Mouse (Mus musculus): Measurements from ENCODE around the gene Pskh1.

Gene Pskh1

DNA sequence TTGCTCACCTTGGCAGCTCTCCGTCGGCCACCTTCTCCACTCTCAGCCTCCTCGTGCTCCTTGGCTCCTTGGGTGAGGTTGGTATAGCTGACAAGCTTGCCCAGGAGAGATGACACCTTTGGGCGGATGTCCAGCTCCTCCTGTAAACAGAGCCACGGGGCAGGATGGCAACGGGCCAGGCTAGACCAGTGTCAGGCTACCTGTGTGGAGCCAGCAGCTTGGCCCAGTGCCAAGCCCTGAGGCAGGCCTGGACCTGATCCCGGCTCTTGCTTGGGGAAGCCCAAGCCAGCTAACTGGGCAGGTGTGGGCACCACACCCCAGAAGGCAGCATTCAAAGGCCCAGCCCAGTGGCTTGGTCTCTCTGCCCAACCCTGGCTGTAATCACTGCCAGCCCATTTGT is 59.1 kb downstream of the Pskh1 start:
- peak; percentile 51 for DNase-seq (ENCODE audit: low spot score)

DNA sequence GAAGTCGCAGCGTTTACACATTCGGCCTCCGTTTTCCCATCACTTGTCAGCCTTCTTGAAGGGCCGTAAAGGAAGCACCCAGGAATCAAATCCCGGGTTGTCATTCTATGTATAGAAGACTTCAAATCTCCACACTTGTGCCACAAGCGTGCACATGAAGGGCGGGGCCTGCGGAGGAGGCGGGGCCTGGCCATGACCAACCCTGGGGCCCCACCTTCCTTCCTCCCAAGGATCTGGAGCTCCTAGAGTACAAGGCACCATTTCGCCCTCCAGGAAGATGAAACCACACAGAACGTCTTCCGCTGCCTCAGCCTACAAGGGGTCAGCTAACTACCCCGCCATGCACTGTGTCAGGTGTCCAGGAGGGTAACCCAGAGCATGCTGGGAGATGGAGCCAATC is 60.9 kb downstream of the Pskh1 start:
- no peak for DNase-seq (ENCODE audit: low spot score)

DNA sequence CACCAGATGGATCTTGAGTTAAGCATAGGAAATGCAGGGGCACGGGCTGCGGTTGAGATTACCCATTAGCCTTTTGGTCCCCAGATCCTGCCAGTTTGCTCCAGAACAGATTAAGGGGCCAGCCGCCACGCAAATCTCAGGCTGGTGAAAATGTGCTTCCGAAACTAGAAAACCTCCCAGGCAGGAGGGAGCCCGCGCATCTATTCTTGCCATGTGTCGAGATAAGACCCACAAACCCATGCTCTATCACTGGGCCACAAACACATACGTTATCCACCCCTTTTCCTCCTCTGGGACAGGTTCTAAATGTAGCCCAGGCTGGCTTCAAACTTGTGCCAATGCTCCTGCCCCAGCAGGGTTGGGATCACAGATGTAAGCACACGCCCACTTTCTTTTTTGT is 61.3 kb downstream of the Pskh1 start:
- DNase-seq (ENCODE audit: low spot score): no peak

DNA sequence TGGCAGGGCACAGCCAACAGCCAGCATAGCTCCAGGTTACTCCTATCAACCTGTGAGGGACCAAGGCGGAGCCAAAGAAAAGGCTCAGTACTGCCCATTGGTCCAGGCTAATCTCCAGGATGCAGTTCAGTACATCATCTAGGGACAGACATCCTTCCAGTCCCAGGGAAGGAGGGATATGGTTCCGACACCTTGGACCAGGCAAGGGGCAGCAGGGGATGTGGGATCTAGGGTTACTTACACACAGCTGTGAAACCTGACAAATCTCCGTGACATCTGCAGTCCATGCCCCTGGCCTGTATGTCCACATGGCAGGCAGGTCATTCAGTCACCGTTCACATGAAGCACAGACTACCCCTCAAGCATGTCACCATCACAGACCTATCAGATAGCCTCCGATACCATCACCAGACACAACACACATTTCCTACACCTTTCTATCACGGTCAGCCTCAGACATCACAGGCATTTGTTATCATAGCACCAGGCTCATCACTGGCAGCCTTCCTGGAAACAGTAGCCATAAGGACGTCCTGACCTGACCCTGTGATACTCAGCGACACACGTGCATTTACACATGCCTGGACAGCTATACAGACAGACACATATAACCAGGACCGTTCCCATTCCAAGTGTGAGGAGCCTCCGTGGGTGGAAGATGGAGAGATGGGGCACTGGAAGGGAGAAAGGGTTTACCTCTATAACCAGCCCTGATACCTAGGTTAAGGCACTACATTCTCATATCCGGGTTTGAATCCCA is 64.4 kb downstream of the Pskh1 start:
- DNase-seq (ENCODE audit: low spot score): no peak

DNA sequence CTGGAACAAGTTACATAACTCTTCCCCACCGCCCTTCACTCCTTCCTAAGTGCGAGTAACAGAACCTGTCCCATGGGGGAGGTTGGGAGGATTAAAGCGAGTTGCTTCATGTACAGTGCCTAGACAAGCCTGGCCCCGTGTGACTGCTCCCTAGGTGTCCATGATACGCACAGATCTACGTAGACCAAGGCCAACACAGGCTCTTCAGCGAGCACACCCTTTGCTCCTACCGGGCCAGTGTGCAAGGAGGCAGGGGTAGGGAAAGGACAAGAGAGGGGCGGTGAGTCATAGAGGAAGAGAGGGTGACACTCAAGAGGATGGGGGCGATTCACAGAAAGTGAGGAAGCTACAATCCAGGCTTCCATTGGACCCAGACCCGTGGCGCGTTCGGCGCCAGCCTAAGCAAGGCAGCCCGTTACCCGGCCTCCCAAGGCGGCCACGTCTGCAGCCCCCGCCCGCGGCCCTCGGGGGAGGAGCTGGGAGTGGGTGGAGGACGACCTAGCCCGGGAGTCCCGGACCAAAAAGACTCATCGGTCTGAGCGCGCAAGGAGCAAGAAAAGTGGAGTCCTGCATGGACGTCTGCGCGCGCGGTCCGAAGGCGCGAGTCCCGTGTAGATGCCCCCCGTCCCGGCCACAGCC is 65.1 kb downstream of the Pskh1 start:
- peak; percentile 52 for DNase-seq (ENCODE audit: low spot score)

DNA sequence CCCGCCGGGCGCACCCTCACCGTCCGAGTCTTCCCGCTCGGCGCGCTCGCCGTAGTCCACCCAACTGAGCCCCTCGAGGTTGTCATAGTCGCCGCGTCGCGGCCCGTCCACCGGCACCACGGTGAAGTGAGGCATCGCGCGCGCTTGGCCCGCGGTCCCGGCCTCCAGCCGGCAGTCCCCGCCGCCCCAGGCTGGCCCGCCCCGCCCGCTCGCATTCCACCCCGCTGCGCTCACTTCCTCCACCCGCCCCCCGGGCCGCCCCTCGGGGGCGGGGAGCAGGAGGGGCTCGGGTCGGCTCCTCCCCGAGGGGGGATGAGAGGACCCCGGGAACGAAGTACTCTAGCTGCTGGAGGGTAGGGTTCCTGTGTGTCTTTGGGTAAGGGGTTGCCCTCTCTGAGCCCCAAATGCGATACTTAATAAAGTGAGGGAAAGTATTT is 65.7 kb downstream of the Pskh1 start, which contains the start of gene Slc12a4:
Gene Slc12a4, minus strand, starts transcription at position 193 of the 437 bp plus-strand sequence.
- peak; percentile 79 for DNase-seq (ENCODE audit: low spot score)

DNA sequence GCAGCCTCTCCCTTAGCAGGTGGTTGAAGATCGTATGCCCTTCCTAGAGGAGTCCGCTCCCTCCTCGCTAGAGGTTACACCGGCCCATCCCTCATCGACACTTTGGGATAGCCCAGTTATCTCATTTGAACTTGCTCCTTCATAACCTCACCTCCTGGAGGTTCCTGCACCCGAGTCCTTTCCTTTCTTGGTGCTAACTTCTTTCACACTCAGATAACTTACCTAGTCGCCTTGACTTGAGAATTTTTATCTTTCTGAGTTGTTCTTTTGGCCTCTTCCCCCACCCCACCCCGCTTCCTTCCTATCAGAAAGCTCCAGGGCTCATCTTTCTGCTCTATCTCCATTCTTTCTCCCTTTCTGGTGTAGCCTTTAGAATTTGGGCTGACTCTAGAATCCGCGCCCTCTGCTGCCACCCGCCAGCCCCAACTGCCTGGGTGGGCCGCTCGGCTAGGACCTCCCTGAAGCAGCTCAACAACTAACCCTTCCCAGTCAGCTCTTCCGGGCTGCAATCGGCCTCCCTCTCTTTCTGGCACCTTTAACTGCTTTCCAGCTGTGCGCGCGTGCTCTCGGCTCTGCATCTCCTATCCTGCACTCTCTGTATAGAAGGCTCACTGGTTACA is 66.6 kb downstream of the Pskh1 start:
- no peak for DNase-seq (ENCODE audit: low spot score)

DNA sequence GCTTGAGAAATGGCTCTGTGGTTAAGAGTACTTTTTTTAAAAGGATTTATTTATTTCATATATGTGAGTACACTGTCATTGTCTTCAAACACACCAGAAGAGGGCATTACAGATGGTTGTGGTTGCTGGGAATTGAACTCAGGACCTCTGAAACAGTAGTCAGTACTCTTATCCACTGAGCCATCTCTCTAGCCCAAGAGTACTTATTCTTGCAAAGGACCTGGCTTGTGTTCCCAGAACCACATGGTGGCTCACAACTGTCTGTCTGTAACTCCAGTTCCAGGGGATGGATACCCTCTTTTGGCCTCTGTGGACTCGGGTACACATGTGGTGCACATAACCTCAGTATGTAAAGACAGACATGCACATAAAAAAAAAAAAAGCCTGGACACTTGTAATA is 69.1 kb downstream of the Pskh1 start:
- DNase-seq (ENCODE audit: low spot score): no peak

DNA sequence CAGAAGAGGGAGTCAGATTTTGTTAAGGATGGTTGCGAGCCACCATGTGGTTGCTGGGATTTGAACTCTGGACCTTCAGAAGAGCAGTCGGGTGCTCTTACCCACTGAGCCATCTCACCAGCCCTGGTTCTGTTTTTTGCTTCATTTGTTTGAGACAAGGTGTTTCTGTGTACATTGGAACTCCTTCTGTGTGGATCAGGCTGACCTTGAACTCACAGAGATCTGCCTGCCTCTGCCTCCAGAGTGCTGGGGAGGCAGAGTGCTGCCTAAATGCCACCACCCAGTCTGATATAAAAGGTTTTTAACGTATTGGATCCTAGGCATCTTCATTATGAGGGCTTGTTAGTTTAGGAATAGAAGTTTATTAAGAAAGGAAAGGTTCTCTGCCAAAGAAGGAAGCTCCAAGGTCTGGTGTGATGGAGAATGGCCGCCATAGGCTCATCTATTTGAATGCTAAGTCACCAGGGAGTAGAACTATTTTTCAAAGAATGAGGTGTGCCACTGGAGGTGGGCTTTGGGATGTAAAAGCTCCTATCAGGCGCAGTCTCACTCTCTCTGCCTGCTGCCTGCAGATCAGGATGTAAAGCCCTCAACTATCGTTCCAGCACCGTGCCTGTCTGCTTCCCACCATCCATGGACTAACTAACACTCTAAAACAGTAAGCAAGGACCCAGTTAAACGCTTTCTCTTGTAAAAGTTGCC is 70.9 kb downstream of the Pskh1 start:
- DNase-seq (ENCODE audit: low spot score): no peak

DNA sequence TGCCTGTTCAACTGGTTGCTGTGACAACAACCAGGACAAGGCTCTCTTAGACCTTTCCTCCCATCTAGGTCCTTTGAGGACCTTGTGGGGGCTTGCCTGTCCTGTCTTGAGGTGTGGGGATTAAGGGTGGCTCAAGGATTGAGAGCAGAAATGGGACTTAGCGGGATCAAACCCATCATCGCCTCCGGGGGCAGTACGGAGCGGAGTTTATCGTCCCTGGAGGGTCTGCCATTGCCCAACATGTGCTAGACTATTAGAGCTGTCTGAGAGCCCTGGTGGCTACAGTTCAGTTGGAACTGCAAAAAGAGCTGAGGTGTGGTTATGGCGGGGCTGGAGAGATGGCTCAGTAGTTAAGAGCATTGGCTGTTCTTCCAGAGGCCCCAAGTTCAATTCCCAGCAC is 75.1 kb downstream of the Pskh1 start:
- DNase-seq (ENCODE audit: low spot score): no peak

DNA sequence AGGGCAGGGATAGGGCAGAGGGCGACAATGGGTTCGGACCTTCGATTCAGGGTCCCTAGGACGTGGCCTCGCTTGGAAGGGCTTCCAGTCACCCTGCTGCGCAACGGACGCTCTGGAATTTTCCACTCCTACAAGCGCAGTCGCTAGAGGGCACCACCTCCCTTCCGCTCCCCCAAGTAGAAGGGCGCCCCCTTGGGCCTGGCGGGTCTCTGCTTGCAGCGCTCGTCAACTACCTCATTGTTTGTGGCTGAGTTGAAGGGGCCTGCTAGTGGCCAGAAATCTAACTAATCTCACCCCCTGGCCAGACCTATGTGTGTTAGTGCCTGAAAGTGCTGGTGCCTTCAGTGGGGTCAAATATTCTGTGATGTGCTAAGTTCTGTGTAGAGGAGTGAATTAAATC is 79.1 kb downstream of the Pskh1 start, which contains the start of gene Dpep3:
Gene Dpep3, minus strand, starts transcription at position 105 of the 400 bp plus-strand sequence.
- no peak for DNase-seq (ENCODE audit: low spot score)

DNA sequence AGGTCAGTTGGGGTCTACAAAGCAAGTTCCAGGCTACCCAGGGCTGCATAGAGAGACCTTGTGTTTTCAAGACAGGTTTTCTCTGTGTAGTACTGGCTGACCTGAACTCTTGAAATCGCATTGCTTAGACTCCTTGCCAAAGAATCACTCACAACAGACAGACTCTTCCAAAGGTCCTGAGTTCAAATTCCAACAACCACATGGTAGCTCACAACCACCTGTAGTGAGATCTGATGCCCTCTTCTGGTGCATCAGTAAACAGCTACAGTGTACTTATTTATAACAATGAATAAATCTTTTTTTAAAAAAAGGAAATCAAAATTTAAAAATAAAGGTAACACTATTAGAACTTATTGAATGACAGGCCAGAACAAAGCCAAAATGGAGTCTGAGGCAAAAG is 80.9 kb downstream of the Pskh1 start:
- no peak for DNase-seq (ENCODE audit: low spot score)
